Mouse (Mus musculus): ENCODE data around the gene Carns1. TPM values are rescaled to one million over a fixed set of nuclear protein-coding genes. Genes with fewer than 3 reads are reported as not detected.
"Not testable (repeated sequence)": the region's sequence is repeated elsewhere in the genome, so short reads cannot be mapped to it uniquely, and the experiment has no call there.

Gene Carns1
- polyA plus RNA-seq, 1 experiment from 2014 or later: 3.9 TPM

DNA sequence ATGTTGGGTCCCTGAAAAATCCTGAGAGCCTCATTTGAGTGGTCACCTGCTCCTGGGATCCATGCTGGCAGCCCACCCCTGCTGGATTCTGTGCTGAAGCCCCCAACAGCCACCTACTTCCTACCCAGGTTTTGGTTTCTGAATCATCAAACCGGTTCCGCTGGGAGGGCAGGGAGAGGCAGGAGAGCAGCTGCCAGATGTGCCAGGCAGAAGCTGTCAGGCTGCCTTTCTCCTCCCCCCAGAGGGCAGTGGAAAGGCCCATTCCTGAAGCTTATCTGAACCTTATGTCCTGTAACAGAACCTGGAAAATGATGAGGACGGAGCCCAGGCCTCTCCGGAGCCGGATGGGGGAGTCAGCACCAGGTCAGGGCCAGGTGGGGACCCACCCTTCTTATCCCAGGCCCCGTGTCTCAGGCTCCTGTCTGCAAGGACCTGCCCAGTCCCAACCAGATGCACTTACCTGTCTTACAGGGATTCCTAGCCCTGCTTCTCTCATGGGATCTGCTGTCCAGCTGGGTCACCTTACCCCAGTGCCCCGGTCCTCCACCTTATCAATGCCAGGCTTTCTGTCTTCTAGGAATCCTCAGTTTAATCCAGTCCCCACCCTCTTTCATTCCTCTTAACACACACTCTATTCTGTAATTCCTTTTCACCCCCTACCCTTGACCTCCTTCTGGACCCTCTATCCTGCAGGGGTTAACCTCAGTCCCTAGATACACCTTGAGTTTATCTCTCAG, 48.4 kb downstream of the Carns1 start:
- Histone ChIP-seq H3K4me1 (replicated peaks) (peaks cover 25% of the 10 kb centered on the region), H3K36me3 (peaks cover 46% of the 10 kb centered on the region), H3K27me3 (ENCODE audit: insufficient read depth, poor library complexity, severe bottlenecking) (no peaks in the 10 kb centered on the region), H3K9me3 (no peaks in the 10 kb centered on the region), H3K4me3 (peak overlapping the region; percentile 74), H3K27ac (peak overlapping the region; percentile 95)
- DNase-seq (ENCODE audit: low spot score): peak; percentile 16
- 63% methylated on average over 7 of the region's 7 CpGs for WGBS

GRCm38 (mm10) chr19:4125741-4126696, 49.3 kb downstream of the Carns1 start, which contains the start of gene Aip:
Gene Aip, minus strand, starts transcription at chr19:4125858.
- Histone ChIP-seq H3K36me3 (peaks cover 37% of the 10 kb centered on the region), H3K27me3 (ENCODE audit: insufficient read depth, poor library complexity, severe bottlenecking) (no peaks in the 10 kb centered on the region), H3K4me1 (replicated peaks) (peaks cover 26% of the 10 kb centered on the region), H3K4me3 (peak within 1 kb of the TSS; percentile 74), H3K27ac (peak within 1 kb of the TSS; percentile 95), H3K9me3 (no peaks in the 10 kb centered on the region)
- under 1% methylated on average over 64 of the region's 64 CpGs for WGBS
- DNase-seq (ENCODE audit: low spot score): peak; percentile 98

- H3K27ac ChIP-seq: peak overlapping the region; percentile 95
- not testable (repeated sequence) for H3K9me3 ChIP-seq; DNase-seq (ENCODE audit: low spot score); H3K27me3 ChIP-seq (ENCODE audit: insufficient read depth, poor library complexity, severe bottlenecking)
- H3K36me3 ChIP-seq: peaks cover 30% of the 10 kb centered on the region
- 21% methylated on average over 4 of the region's 4 CpGs for WGBS
- H3K4me3 ChIP-seq: peak overlapping the region; percentile 74
- H3K4me1 ChIP-seq (replicated peaks): peaks cover 34% of the 10 kb centered on the region
These were observed 50.0 kb downstream of the Carns1 start for GRCm38 (mm10) chr19:4125268-4125667.

DNA sequence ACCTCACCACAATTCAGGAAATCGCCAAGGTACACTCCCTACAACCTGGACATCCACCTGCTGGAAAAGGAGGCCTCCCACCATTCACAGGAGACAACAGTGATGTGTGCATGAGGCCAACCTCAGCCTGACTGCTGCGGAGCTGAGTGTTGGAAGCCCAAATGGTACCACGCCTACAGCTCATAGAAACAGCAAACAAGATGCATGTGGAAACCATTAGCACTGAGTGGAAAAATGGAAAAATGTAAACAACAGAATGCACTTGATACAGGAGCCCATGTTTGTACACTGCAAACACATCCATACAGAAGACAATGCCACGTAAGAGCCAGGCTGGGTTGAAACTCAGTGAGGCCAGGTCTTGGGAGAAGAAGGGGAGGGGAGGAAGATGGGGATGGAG, 50.8 kb downstream of the Carns1 start:
- Histone ChIP-seq H3K4me3 (no peak overlapping the region), H3K27me3 (ENCODE audit: insufficient read depth, poor library complexity, severe bottlenecking) (peaks cover 9% of the 10 kb centered on the region), H3K36me3 (peaks cover 22% of the 10 kb centered on the region), H3K27ac (no peak overlapping the region), H3K9me3 (no peaks in the 10 kb centered on the region), H3K4me1 (replicated peaks) (peaks cover 36% of the 10 kb centered on the region)
- WGBS: 81% methylated on average over 4 of the region's 4 CpGs
- no peak for DNase-seq (ENCODE audit: low spot score)

GRCm38 (mm10) chr19:4122411-4123370, 52.6 kb downstream of the Carns1 start:
- Histone ChIP-seq H3K4me1 (replicated peaks) (peaks cover 36% of the 10 kb centered on the region), H3K27me3 (ENCODE audit: insufficient read depth, poor library complexity, severe bottlenecking) (peaks cover 9% of the 10 kb centered on the region), H3K4me3 (no peak overlapping the region), H3K27ac (no peak overlapping the region), H3K9me3 (no peaks in the 10 kb centered on the region), H3K36me3 (peaks cover 12% of the 10 kb centered on the region)
- 87% methylated on average over 7 of the region's 7 CpGs for WGBS
- no peak for DNase-seq (ENCODE audit: low spot score)

DNA sequence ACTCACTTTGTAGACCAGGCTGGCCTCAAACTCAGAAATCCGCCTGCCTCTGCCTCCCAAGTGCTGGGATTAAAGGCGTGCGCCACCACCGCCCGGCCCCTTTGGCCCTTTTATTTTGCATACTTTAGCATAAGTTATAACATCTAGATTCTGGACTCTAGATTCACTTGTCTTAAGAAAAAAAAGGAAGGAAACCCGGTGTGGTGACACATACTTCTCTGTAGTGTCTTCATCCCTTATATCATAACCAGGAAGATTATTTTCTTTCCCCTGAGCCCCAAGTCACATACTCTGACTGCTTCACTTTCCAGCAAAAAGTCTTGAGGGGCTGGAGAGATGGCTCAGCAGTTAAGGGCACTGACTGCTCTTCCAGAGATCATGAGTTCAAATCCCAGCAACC, 53.4 kb downstream of the Carns1 start:
- Histone ChIP-seq H3K4me3 (peak overlapping the region; percentile 51; the same call in 1 of the 2 replicates), H3K27ac (peak overlapping the region; percentile 84), H3K4me1 (replicated peaks) (peaks cover 29% of the 10 kb centered on the region), H3K36me3 (peaks cover 16% of the 10 kb centered on the region)
- not testable (repeated sequence) for H3K9me3 ChIP-seq; H3K27me3 ChIP-seq (ENCODE audit: insufficient read depth, poor library complexity, severe bottlenecking); DNase-seq (ENCODE audit: low spot score)
- 63% methylated on average over 6 of the region's 6 CpGs for WGBS

DNA sequence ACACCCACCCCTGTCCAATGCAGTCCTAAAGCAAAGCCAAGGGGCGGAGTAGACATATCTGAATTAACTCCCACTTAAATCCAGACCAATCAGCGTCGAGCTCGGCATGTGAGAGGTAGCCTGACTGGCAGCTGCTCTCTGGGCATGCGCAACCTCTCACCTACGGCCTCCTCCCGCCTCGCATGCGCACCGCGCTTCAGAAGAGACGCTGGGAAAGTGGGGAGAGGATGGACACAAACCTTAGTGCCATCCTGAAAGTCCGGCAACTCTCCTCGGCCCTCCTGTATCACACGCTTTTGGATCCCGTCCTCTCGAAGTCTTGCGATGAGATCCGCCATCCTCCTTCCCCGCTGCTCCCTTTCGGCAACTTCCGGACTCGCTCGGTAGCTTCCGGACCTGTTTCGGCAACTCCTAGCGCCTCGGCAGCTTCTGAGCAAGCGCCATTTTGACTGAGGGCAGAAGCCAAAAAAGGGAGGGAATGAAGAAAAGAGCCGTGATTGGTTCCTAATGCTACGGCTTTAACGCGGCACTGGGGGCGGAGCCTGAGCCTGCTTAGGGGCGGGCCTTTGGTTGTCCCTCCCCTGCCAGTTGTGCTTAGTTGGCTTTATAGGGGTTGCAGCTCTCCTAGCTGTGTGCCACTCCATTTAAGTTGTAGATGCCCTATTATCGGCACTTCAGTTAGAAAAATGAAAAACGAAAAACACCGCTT, 54.0 kb downstream of the Carns1 start:
- Histone ChIP-seq H3K4me3 (peak overlapping the region; percentile 51), H3K27me3 (ENCODE audit: insufficient read depth, poor library complexity, severe bottlenecking) (peaks cover 9% of the 10 kb centered on the region), H3K36me3 (peaks cover 22% of the 10 kb centered on the region), H3K27ac (peak overlapping the region; percentile 84), H3K4me1 (replicated peaks) (peaks cover 22% of the 10 kb centered on the region), H3K9me3 (no peaks in the 10 kb centered on the region)
- 3% methylated on average over 38 of the region's 38 CpGs for WGBS
- peak; percentile 98 for DNase-seq (ENCODE audit: low spot score)

DNA sequence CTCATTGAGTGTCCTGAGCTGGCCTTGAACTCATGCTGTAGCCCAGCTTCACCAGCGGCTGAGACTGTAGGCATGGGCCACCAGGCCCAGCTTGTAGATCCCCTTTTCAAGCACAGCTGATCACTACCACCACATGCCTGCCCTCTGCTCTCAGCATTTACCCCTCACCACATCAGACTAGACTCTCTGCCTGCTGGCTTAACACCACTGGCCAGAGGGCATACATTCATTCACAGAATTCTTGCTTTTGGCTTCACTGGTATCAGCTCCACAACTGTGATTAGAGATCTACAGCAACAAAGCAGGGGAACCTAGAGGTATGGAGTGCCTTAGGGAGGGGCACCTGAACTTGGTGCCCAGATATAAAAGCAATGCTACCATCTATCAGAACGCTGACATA, 54.8 kb downstream of the Carns1 start:
- WGBS: 95% methylated on average over 2 of the region's 2 CpGs
- peaks cover 9% of the 10 kb centered on the region for H3K27me3 ChIP-seq (ENCODE audit: insufficient read depth, poor library complexity, severe bottlenecking)
- peak overlapping the region; percentile 51 for H3K4me3 ChIP-seq
- peaks cover 30% of the 10 kb centered on the region for H3K36me3 ChIP-seq
- H3K27ac ChIP-seq: no peak overlapping the region
- H3K4me1 ChIP-seq (replicated peaks): peaks cover 16% of the 10 kb centered on the region
- DNase-seq (ENCODE audit: low spot score): no peak
- H3K9me3 ChIP-seq: no peaks in the 10 kb centered on the region

- no peak for DNase-seq (ENCODE audit: low spot score)
- 90% methylated on average over 6 of the region's 6 CpGs for WGBS
- Histone ChIP-seq H3K9me3 (no peaks in the 10 kb centered on the region), H3K27me3 (ENCODE audit: insufficient read depth, poor library complexity, severe bottlenecking) (peaks cover 9% of the 10 kb centered on the region), H3K27ac (no peak overlapping the region), H3K4me3 (peak overlapping the region; percentile 51), H3K4me1 (replicated peaks) (peaks cover 11% of the 10 kb centered on the region), H3K36me3 (peaks cover 36% of the 10 kb centered on the region)
These were observed 55.4 kb downstream of the Carns1 start for GRCm38 (mm10) chr19:4119716-4120487.

DNA sequence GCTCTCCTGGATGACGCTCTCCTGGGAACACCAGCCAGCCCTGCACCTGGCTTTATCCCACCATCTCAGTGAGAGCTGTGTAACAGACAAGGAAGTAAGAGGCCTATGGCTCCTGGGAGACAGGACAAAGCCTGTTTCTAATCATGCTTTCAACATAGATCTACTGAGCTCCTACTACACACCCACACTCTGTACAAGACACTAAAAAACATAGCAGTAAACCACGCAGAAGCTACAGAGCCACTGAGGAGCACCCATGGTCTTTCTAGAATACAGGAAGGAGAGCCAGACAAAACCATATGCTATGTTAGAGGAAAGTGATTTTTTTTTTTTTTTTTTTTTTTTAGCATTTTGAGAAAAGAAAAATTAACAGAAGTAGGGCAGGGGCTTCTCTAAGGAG, 56.9 kb downstream of the Carns1 start:
- peaks cover 51% of the 10 kb centered on the region for H3K36me3 ChIP-seq
- H3K9me3 ChIP-seq: no peaks in the 10 kb centered on the region
- H3K27me3 ChIP-seq (ENCODE audit: insufficient read depth, poor library complexity, severe bottlenecking): peaks cover 9% of the 10 kb centered on the region
- H3K27ac ChIP-seq: no peak overlapping the region
- H3K4me1 ChIP-seq (replicated peaks): peaks cover 11% of the 10 kb centered on the region
- H3K4me3 ChIP-seq: no peak overlapping the region
- 91% methylated on average over 2 of the region's 2 CpGs for WGBS
- DNase-seq (ENCODE audit: low spot score): no peak

DNA sequence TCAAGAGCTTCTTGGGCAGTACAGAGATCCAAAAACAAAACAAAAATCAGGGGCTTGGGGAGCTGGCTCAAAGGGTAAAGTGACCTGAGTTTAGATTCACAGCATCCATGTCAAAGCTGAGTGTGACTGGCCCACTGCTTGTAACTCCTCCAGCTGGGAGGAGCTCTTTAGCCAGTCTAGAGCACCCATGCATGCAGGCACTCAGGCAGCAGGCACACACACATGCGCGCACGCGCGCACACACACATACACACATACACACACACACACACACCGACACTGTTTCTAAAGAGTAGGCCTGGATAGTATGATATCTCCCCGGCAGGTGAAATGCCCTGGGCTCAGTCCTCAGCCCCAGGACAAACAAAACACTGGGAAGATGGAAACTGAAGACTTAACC, 58.3 kb downstream of the Carns1 start:
- peaks cover 65% of the 10 kb centered on the region for H3K36me3 ChIP-seq
- H3K4me3 ChIP-seq: no peak overlapping the region
- H3K4me1 ChIP-seq (replicated peaks): peaks cover 11% of the 10 kb centered on the region
- no peak for DNase-seq (ENCODE audit: low spot score)
- H3K9me3 ChIP-seq: no peaks in the 10 kb centered on the region
- WGBS: 95% methylated on average over 7 of the region's 7 CpGs
- peaks cover 9% of the 10 kb centered on the region for H3K27me3 ChIP-seq (ENCODE audit: insufficient read depth, poor library complexity, severe bottlenecking)
- H3K27ac ChIP-seq: no peak overlapping the region
